Mouse (Mus musculus) heart, postnatal 14 days (tissue): ENCODE measurements around the gene Trap1a. TPM values are rescaled to one million over a fixed set of nuclear protein-coding genes. Genes with fewer than 3 reads are reported as not detected.
"Not testable (repeated sequence)": the region's sequence is repeated elsewhere in the genome, so short reads cannot be mapped to it uniquely, and the experiment has no call there.

Source experiments
- DNase-seq, 2 experiments: peaks; one replicate each; pipeline ENCODE4 v3.0.0; 2021 to 2022
- intact Hi-C: fragments of 180-260 bp; cut with DNase I; formaldehyde crosslinking; loops from one replicate; pipeline ENCODE4 v1.15.1; 2025
- long read RNA-seq, 2 experiments: library from polyadenylated mRNA; stranded (forward); transcript quantifications; one replicate each; pipeline ENCODE4 v2.0.0; 2021
- total RNA-seq, 2 experiments: library from RNA; stranded (reverse); gene quantifications; 2 replicates each; pipeline ENCODE4 v1.2.3; 2021

Trap1a gene
- total RNA-seq = not detected
- long read RNA-seq, experiment 1 = 0 reads
- long read RNA-seq, experiment 2 = 0 reads

DNA sequence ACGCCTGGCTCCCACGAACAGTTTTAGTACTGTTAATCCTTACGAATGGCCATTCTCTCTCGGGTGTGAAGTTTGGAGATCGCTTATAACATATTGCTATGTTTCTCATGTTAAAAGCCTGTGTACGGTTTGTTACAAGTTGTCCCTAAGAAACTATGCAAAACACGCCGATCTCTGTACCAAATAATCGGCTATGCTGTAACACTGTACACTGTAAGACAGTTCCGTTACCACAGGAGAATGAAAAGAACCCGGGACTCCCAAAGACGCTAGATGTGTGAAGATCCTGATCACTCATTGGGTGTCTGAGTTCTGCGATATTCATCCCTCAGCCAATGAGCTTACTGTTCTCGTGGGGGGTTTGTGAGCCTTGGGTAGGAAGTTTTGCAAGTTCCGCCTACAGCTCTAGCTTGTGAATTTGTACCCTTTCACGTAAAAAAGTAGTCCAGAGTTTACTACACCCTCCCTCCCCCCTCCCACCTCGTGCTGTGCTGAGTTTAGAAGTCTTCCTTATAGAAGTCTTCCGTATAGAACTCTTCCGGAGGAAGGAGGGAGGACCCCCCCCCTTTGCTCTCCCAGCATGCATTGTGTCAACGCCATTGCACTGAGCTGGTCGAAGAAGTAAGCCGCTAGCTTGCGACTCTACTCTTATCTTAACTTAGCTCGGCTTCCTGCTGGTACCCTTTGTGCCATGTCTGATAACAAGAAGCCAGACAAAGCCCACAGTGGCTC lies at the start of gene Trap1a:
Gene Trap1a, plus strand, starts transcription at position 421 of the 732 bp plus-strand sequence.
- DNase-seq = no peak
- intact Hi-C loops = no loop called here

DNA sequence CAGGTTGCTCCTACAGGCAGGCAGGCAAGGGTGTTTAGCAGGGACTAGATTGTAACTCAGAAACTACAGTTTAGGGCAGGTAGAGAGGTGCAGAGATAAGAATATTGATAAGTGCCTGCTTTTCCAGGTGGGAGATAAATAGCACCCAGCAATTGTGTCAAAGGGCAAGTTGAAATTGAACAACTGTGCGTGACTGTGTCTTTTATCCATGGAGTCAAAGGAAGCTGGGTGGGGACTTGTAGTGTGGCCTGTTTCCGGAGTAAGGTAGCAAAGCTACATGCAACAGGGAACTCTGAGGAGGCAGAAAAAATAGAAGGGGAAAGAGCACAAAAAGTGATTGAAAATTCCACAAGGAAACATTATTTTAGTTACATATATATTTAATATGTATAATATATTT lies 40.4 kb upstream of the Trap1a start:
- DNase-seq = no peak
- intact Hi-C loops = no loop called here

DNA sequence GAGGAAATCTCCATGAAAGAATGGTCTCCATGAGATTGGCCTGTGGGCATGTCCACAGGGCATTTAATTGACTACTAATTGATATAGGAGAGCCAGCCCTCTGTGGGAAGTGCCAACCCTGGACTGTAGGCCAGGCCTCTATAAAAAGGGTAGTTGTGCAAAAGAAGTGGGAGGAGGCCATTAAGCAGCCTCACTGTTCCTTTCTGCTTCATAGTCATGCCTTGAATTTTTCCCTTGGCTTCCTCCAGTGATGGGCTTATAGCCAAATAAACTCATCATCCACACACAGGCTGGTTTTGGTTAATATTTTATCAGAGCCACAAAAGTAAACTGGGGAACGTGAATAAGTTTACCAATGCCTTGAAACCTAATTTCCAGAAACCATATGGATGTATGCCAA lies 38.2 kb upstream of the Trap1a start:
- DNase-seq = no peak
- intact Hi-C loops = no loop called here

DNA sequence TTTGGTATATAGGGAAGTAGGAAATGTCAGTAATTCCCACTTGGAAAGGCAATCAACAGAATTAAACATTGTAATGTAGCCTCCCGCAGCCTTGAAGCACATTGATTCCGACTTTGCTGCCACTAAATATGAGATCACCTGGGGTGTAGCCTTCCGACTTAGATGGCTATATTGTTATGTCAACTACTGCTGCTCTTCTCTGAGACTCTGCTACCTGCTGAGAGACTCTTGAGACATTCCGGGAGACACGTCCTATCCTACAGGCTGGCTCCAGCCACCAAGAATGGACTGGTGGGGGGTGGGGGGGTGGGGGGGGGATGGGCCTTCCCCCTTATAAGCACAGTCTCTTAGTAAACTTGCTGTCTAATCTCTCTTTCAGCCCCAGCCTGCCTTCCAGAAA lies 16.1 kb upstream of the Trap1a start:
- DNase-seq, intact Hi-C loops: not testable (repeated sequence)

DNA sequence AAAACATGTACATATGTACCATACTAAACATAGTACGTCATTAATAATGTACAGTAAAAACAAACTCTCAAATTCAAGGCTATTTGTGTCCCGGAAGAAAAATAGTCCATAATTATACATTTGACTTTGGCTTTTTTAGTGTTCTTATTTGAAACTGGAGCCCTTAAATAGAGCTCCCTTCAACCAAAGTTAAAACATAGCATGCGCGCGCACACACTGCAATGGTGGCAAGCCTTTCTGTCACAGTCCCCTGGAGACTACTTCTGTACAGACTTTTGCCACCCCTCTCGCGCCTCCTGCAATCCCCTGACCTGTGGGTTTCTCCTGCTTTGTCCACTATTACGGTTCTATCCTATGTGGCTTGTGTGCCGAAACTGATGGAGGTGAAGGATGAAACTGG lies 900 bp upstream of the Trap1a start:
- intact Hi-C loops = no loop called here
- DNase-seq = no peak

DNA sequence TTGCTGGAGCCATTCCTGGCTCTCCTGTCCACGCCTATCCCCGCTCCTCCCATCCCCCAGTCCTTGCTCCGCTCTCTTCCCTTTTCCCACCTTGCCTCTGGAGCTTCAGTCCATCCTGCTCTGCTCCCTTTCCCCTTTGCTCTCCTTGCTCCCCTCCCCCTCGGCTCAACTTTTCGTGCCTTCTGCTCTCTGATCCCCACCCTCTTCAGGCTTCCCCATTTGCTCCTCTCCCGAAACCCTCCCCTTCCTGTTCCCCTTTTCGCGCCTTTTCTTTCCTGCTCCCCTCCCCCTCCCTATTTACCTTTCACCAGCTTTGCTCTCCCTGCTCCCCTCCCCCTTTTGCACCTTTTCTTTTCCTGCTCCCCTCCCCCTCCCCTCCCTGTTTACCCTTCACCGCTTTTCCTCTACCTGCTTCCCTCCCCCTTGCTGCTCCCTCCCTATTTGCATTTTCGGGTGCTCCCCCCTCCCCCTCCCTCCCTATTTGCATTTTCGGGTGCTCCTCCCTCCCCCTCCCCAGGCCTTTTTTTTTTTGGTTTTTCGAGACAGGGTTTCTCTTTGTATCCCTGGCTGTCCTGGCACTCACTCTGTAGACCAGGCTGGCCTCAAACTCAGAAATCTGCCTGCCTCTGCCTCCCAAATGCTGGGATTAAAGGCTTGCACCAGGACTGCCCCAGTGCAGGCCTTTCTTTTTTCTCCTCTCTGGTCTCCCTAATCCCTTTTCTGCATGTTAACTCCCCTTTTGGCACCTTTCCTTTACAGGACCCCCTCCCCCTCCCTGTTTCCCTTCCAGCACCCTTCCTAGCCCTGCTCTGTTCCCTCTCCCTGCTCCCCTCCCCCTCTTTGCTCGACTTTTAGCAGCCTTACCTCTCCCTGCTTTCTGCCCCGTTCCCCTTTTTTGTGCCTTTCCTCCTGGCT lies 1.3 kb downstream of the Trap1a start:
- intact Hi-C loops = no loop called here

DNA sequence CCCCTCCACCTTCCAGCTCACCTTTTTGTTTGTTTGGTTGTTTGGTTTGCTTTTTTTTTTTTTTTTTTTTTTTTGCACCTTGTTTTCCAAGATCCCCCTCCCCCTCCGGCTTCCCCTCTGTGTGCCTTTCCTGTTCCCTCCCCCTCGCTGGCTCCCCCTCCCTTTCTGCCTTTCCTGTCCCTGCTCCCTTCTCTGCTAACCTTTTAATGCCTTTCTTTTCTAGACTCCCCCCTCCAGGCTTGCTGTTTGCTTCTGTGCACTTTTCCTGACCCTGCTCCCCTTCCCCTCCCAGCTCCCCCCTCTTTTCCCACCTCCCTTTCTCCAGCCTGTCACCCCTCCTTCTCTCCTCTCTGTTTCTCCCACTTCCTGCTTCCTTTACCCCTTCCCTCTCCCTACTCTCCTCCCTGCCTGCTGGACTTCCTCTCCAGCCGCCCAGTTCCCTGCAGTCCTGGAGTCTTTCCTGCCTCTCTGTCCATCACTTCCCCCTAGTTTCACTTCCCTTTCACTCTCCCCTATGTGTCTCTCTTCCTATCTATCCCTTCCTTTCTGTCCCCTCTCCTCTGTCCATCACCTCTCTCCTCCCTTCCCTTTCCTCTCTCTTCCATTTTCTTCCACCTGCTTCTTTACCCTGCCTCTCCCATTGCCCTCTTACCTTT lies 2.1 kb downstream of the Trap1a start:
- intact Hi-C loops = no loop called here
- no peak for DNase-seq

More for the DNA sequence above, 1.3 kb downstream of the Trap1a start:
- no peak for DNase-seq

DNA sequence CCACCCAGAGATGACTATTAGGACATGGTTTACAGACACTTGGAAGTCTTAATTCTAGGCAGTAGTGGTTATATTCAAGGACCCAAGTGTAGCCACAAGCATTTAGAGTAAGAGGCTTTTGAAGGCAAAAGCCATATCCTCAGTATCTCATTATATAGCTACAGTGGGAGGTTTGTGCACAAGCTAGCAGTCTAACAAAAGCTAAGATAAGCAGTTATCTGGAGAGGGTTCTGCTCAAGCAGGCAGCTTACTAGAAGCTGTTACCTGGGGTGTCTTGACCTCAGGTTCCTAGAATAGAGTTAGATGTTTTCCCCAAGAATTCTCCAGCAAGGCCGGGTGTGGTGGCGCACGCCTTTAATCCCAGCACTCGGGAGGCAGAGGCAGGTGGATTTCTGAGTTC lies 6.1 kb downstream of the Trap1a start:
- no peak for DNase-seq
- intact Hi-C loops = no loop called here

DNA sequence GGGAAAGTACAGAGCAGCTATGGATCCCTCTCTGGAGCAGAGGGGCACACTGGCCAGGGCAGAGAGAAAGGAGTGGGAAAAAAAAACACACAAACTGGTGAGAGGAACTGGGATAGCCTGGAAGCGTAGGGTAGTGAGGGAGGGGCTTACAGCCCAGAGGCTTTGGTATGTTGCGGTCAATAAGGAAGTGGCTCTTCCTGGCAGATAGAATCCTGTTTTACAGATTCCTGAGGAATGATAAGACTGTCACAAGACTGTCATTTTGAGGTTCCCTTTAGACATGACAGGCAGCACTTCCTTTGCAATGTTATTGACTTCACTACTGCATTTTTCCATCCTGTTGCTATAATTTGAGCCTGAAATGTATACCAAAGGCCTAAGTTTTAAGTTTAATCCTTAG lies 7.7 kb downstream of the Trap1a start:
- no peak for DNase-seq
- intact Hi-C loops = no loop called here

DNA sequence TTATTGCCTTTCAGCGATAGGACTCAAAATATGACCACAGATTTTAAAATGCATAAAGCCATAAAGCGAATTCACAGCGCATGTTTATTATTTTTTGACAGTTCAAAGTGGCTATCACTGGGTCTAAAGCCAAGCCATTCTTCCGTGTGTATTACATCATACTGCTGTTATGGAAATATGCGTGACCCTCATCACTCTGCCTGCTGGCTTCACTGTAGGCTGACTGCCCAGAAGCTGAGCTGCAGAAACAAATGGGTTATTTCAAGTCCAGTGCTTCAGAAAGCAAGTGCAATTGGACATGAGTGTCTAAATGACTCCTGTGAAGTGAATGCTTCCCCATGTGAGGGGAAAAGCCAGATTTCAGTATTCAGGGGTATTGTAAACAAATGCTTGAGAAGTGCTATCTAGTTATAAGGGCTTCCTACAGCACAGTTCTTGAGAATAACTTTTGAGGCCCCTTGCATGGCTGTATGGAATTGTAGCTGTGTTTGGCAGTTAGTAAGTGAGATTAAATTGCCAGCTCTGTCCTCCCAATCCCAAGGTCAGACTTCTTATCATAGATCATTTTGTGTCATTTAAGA lies 18.8 kb downstream of the Trap1a start:
- intact Hi-C loops = no loop called here
- peak in 1 of 2 experiments; percentile 9 for DNase-seq

DNA sequence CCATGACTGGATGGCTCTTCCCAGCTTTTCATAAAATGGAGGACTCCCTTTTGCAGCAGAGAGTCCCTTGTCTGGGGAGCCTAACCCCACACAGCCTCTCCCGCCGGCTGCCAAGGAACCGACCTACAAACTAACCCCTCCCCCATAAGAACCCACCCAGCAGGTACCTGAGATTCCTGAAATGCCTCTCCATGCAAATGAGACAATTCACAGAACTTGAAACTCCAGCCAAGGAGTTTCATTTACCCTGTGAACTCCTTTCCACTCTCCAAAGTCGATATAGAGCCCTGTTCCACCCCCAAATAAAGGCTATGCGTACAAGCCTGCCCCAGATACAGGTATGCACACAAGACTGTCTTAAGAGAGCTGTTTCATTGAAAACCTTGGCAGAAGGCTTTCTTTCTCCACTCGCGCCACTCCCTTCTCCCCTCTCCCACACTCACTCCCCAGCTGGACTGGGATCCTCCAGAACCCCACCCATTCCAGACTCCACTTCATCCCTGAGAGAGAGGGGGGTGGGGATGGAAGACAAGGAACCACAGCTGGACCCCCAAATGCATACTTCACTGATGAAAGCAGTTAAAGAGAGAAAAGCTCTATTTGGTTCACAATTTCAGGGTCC lies 24.3 kb downstream of the Trap1a start:
- intact Hi-C loops = no loop called here
- DNase-seq = no peak

DNA sequence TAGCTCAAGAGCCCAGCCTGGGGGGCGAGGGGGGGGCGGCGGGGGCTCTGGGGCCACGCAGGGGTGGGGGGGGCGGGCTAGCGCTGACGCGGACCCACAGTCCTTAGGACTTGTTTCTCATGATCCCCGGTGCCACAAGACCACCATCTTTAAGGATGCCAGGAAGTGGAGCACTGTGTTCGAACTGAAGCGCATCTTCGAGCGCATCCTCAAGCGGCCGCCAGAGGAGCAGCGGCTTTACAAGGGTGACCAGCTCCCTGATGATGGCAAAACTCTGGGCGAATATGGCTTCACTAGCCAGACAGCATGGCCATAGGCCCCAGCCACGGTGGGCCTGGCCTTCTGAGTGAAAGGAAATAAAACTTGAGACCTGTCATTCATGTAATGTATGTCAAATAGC lies 24.9 kb downstream of the Trap1a start:
- intact Hi-C loops = no loop called here
- DNase-seq = no peak

DNA sequence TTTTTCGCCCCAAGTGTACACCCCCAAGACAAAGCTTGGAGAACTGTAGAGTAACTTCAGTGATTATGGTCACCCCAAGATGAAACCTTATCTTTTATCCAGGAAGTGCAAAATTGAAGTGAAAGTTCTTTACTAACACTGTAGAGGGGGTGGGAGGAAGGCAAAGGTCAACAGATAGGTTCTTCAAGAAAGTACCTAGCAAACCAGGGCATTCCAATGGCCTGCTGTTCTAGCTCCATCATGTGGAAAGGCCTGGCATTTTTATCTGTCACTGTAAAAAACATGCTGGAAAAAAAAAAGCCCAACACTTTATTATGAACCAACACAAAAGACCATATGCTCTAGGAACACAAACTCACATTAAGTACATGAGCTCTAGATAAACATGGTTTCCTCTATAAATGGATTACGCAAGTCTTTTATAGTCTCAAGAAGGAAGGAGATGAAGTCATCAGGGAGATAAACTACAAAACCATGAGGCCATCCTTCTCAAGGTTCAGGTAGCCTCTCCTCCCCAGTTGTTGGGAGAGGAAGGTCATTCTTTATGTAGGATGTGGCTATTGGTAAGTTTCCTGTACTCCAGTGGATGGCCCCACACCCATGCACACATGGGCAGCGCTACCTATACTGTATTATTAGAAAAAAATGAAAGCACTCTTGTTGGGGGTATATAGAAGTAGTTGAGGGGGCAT lies 33.5 kb downstream of the Trap1a start:
- intact Hi-C loops = loop anchor here (10.0 kb wide), 1 partner anchor 152 kb away; the partner anchor contains the start of gene Mum1l1
- DNase-seq = no peak

DNA sequence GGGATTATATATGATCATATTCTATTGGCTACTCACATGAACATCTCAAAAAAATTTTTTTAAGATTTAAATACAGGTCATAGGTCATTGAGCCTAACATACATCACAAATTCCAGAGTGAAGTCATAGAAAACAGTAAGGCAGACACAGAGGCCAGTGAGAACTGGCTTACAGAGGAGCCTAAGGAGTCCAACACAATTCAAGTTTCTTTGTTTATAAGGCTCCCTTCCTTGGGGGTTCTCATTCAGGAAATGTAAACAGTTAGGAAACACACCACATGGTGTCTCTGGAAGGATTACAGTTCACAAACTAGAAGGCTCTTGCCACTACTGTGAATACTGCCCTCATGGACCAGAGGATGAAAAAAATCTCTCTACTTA lies 34.0 kb downstream of the Trap1a start:
- intact Hi-C loops = loop anchor here (10.0 kb wide), 1 partner anchor 153 kb away; the partner anchor contains the start of gene Mum1l1

DNA sequence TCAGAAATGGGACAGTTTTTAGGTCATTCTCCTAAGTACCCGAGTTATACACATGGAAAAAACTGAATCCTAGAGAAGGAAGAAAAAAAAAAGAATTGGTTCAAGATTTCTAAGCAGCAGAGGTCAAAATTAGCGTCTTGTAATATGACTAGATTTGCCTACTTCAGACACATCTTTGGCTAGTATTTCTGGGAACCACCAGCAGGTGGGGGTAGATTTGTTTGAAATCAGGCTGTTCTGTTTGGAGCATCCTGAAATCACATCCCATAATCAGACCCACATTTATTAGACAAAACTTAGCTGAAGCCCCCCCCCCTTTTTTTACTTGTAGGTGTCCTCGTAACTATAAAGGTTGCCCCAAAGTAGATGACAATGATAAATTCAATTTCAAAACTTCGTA lies 35.6 kb downstream of the Trap1a start:
- peak in 1 of 2 experiments; percentile 9 for DNase-seq
- intact Hi-C loops = loop anchor here (10.0 kb wide), 1 partner anchor 154 kb away; the partner anchor contains the start of gene Mum1l1

More for the DNA sequence above, 34.0 kb downstream of the Trap1a start:
- no peak for DNase-seq

DNA sequence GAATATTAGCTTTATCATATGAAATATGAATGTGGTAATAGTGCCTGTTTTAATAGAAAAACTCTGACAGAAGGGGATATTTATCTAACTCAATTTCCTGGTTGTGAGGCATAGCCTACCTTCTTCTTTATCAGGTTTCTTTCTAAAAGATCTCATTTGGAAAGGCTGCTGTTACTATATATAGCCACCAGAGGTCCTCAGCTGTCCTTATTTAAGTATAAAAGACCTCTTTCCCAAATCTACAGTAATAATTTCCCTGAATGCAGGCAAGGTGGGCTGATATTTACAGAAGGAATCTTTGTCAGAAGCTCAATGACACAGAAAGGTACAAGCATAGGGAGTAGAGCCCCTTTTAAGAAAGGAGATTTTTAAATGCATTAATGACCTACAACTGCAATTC lies 39.2 kb downstream of the Trap1a start:
- intact Hi-C loops = loop anchor here (10.0 kb wide), 1 partner anchor 462 kb away; no protein-coding TSS in a partner anchor
- DNase-seq = no peak
